Mouse (Mus musculus) mesoderm, embryonic 11.5 days (tissue): ENCODE measurements at regions not wholly inside any gene's neighbourhood (a gene's known extent, or its start where the extent isn't known, plus 50 kb on each side); places are given as distances from the start of the nearest gene placed in this dataset.
A peak's percentile ranks its signal among the peaks of the same experiment; 100 is the strongest.

Experiments used
- DNase-seq: peaks from one replicate; pipeline ENCODE4 v3.0.0-alpha.2; 2012; ENCODE audit warnings: low read depth, low spot score

DNA sequence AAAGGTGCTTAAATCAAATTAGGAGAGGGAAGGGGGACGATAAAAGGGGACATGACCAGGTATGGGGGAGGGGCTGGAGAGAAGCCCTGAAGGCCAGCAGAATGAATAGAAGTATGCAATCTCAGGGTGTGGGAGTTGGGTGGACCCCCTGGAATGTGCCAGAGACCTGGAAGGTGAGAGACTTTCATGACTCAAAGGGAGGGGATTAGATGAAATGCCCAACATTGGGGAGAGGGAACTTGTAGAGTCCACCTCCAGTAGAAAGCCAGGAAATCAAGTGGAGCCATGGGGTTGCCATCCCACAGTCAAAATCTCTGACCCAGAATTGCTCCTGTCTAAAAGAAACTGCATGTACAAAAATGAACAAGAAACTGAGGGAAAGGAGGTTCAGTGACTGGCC lies 666.5 kb downstream of the Cps1 start:
- no peak for DNase-seq

DNA sequence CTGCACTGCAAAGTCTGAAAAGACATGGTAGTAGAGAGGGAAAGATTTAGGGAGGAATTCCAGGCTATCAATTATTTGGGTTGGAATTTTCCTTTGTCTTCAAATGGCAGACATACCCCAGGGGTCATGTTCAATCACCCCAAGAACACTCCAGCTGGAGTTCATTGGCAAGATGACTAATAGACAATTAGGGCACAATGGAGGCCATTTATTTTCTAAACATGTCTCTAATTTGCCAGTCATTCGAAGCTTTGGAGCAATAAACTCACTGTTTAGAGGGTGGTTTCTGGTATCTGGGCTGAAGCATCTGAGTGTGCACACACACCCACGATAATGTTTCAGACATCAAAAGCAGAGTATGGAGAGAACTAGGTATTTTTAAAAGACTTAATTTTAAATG lies 672.2 kb downstream of the Cps1 start:
- peak; percentile 80 for DNase-seq

DNA sequence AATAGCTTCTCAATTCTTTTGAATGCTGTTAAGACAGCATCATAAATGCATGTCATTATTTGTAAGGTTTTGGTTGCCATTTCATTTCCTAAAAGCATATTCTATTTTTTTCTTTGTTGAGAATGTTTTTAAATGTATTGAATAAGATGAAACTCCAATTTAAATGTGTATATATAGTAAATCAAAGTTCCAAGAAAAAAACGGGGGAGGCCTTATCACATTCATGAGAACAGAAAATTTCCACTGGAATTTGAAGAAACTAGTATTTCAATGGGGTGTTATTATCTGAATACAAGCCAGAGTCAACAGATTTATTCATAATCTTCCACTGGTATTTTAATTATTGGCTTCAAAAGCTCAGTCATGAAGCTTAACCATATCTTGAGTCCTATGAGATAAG lies 672.7 kb downstream of the Cps1 start:
- DNase-seq, result no peak

DNA sequence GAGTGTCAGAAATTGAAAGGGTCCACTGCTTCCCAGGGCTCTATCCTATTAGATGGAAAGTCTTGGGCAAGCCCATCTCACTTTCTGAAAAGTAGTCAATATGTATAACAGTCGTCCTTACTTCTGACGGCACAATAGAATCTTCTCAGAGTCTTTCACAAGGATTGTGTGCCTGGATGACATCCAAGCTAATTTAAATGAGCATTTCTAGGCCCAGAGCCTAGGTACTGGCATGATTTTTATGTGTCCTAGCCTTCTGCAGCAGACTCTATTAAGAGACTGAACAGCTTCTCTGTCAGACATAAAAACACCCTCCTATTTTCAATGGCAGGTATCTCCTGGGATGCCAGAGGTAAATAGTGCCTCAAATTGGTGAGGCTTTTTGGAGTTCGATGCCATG lies 680.5 kb downstream of the Cps1 start:
- no peak for DNase-seq

DNA sequence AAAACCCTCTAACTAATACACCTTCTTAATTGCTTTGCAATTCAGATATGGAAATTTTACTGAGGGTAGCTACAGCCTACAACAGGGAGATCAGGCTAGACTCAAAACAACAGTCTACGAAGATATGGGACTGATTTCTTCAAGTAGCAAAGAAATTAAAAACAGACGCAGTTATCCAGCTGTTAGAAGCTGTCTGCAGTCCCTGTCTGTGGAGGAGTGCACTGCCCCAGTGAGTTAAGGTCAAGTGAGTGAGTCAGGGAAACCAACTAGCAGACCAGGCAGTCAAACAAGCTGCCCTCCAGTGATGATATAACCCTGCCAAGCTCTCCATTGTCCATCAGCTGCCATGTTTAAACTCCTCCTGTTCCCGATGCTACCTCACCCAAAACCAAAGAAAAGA lies 697.3 kb downstream of the Cps1 start:
- DNase-seq, result no peak

DNA sequence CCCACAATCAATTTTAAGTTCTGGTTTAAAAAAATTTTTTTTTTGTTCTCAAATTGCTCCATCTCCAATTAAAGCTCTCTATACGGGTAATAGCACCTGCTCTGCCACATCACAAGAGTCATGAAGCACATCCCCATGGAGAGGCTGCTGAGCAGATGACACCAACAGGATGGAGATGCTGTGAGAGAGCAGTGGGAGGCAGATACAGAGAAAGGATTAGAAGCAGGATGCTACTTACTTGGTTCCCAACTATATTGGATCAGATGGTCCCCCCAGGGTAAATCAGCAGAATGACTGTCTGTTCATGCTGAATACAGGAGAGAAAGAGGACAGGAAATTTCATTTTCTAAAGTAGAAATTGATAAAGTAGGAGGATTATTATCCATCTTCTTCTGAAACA lies 725.2 kb downstream of the Cps1 start:
- no peak for DNase-seq

DNA sequence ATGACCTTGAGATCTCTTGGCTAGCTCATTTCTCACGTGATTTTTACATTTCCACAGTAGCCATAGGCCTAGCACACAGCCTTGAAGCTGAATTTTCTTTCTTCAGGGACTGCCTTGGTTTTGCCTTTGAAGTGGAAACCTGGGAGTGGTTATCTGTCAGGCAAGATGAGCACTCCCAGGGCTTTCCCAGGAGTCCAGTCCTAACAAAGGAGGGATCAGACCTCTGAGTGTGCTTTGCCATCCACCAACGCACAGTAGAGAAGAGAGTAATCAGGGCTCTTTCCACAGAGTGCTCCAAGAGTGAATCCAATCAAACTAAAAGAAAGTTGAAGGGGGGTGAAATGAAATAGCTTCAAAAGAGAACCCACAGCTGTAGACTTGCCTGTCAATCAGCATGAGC lies 770.7 kb downstream of the Cps1 start:
- no peak for DNase-seq

DNA sequence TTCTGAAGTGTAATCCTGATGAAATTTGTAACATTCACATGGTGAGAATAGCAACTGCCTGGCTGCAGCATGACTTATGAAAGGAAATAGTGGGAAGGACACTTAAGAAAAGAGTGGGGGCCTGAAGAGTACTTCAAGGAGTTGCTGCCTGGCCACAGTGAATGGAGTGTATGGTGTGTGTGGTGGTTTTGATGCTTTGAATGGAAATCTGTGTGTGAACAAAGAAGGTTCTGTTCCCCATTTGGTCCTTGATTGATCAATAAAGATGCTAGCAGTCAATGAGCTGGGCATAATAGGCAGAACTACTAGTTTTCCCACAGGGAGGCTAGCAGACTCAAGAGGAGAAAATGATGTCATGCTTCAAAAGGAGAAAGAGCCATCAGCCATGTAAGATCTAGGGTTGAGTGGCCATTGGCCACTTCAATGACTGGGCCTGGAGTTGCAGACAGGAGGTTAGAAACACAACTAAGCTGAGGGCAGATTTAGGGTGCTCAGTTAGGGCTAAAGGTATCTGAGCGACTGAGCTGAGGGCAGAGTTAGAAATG lies 772.0 kb downstream of the Cps1 start:
- no peak for DNase-seq

DNA sequence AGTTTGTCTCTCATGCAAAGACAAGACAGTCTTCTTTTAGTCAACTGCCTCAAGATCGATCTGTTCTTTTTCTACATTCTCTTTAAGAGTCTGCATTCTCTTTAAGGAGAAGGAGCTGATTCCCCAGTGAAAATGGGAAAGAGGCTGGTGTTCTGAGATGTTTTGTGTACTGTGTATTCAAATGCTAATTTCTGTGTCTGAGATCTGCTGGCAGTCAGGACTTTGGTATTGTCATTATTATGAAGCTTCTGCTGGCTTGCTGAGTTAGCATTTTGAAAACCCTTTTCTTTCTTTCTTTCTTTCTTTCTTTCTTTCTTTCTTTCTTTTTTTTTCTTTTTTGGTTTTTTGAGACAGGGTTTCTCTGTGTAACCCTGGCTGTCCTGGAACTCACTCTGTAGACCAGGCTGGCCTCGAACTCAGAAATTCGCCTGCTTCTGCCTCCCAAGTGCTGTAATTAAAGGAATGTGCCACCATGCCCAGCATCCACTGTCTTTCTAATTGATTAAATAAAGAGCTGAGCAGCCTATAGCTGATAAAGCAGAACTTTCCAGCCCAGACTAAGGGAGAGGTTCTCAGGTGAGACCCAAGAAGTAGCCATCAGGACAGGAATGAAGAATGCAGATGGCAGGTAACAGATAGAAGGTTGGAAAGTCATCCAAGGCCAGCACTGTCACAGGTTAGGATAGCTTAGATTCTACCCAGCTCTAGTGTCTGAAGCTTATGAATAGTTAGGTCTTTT lies 813.1 kb downstream of the Cps1 start:
- no peak for DNase-seq

DNA sequence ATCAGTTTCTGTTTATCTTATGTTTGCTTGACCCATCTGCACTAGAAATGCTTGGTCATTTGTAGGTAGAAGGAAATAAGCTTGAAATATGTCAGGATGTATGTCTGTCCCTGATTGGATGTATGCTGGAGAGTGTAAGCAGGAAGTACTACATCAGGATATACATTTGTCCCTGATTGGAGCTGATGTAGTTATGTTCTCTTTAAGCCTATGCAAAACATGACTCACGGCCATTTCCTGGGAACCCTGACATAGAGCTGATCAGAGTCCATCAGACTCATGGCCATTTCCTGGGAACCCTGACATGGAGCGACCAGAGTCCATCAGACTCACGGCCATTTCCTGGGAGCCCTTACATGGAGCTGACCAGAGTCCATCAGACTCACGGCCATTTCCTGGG lies 858.6 kb downstream of the Cps1 start:
- DNase-seq, result no peak
